9 mouse cellular contexts compared by ENCODE assay signal in the genomic region with DNA sequence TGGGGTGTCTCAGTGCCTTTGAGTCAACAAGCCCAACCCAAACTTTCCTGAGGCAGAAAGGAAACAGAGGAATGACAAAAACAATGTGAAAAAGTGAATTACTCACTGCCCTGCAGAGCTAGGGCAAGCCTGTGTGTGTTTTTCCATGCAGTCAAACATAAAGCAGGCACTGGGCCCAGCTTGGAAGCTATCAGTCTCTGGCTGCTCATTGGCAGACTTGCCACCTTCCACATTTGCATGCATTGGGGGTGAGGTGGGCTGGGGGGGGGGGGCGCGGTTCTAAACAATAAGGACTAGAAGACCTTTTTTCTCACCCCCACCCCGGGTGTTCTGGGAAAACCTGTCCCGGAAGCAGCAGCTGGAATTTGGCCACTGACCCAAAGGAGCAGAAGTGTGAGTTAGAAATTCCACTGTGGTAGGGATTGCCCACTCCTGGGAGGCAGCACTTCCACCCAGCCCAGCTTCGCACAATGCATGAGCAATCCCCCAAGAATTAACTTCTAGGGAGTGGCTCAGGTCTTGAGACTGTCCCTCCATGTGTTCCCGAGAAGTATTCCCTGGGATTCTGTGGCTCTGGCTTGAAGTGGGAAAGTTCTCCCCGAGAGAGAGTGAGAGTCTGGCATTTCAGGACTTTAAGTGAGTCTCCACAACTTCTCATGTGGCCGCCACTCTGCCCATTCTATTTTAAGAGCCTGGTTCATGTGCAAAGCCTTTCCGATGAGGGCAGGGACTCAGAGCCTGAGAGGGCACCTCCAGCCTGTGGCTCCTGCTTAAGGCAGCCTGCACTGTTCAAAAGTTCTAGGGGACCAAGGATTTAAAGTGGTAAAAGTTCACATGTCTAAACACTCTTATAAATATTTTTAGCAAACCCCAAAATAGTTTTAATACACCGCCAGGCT. TPM values are rescaled to one million over a fixed set of nuclear protein-coding genes. Genes with fewer than 3 reads are reported as not detected.
A peak's percentile ranks its signal among the peaks of the same experiment; 100 is the strongest.
DNase-seq lines count a peak whose midpoint lies in the region; ATAC-seq lines count a peak whose summit lies in the region.
"Had no signal": no experiment of that assay in that cellular context is flagged by ENCODE, and none has a peak within 500 bp of the region (broad histone marks: within the 10 kb centered on the region; RNA-seq: fewer than 3 reads in every experiment).

No protein-coding gene starts in this region.

- peaks cover 62% of the 10 kb centered on the region for H3K27me3 ChIP-seq in kidney, embryonic 15.5 days
- H3K27me3 ChIP-seq in hindbrain, embryonic 15.5 days, result no peaks in the 10 kb centered on the region

- H3K9me3 ChIP-seq in kidney, embryonic 15.5 days (replicated peaks), result no peaks in the 10 kb centered on the region
- no peaks in the 10 kb centered on the region for H3K9me3 ChIP-seq in hindbrain, embryonic 15.5 days

- peak; percentile 19 for DNase-seq in kidney, postnatal 10 days
- peak; percentile 32 for DNase-seq in gastrocnemius, postnatal 14 days
- DNase-seq in skeletal muscle tissue, adult 2 months (ENCODE audit: low read depth, low spot score), result peak; percentile 71
- DNase-seq in right cerebral cortex, adult 2 months (ENCODE audit: low spot score in 2 of 2), result no peak
- no peak for DNase-seq in right cerebral cortex, postnatal 36 days (ENCODE audit: low spot score in 2 of 2)
- DNase-seq: liver, postnatal 0 days had no signal

- intact Hi-C loops in gastrocnemius, postnatal 14 days (cut with DNase I; ENCODE audit: low total_unique reads), result no loop called here

- H3K4me1 ChIP-seq in kidney, embryonic 15.5 days, result peaks cover 32% of the 10 kb centered on the region
- peaks cover 56% of the 10 kb centered on the region for H3K4me1 ChIP-seq in hindbrain, embryonic 15.5 days (replicated peaks)

- no peak overlapping the region for H3K4me2 ChIP-seq in kidney, embryonic 15.5 days
- H3K4me2 ChIP-seq in hindbrain, embryonic 15.5 days, result peak overlapping the region; percentile 81

- H3K27ac ChIP-seq in kidney, embryonic 15.5 days, result no peak overlapping the region
- no peak overlapping the region for H3K27ac ChIP-seq in hindbrain, embryonic 15.5 days (replicated peaks)

- H3K9ac ChIP-seq in kidney, embryonic 15.5 days, result no peak overlapping the region
- peak overlapping the region; percentile 65; the same call in 1 of the 2 replicates for H3K9ac ChIP-seq in hindbrain, embryonic 15.5 days
- H3K9ac ChIP-seq: liver, postnatal 0 days had no signal

- WGBS in kidney, embryonic 15.5 days, result 35% methylated on average over 10 of the region's 10 CpGs
- WGBS in hindbrain, embryonic 15.5 days, result 31% methylated on average over 10 of the region's 10 CpGs

- no peak for ATAC-seq in kidney, embryonic 15.5 days (replicated peaks; ENCODE audit: low FRiP score)
- no peak for ATAC-seq in hindbrain, embryonic 15.5 days (ENCODE audit: low FRiP score, low read depth)
- ATAC-seq in granulocyte monocyte progenitor cell, adult 5-6 weeks (replicated peaks; ENCODE audit: poor library complexity, severe bottlenecking), result no peak
- ATAC-seq: liver, postnatal 0 days had no signal

- no peaks in the 10 kb centered on the region for H3K36me3 ChIP-seq in kidney, embryonic 15.5 days
- H3K36me3 ChIP-seq in hindbrain, embryonic 15.5 days, result no peaks in the 10 kb centered on the region

- H3K4me3 ChIP-seq in kidney, embryonic 15.5 days (replicated peaks), result no peak overlapping the region
- H3K4me3 ChIP-seq in hindbrain, embryonic 15.5 days, result peak overlapping the region; percentile 61

RNA-seq across cellular contexts. Expression of gene Cdh13, which starts 3.0 kb away (rescaled TPM):
- polyA plus RNA-seq in kidney, embryonic 15.5 days (2015; fragmentation: Nextera tagmentation; extraction: Ambion mirVana), result 3.6 and 4.2 TPM in 2 replicates
- 100 to 1,000 TPM in 1 of 2 experiments, 10 to 100 TPM in 1; 77.5 to 130 TPM for total RNA-seq in gastrocnemius, postnatal 14 days (2021)
- polyA plus RNA-seq in hindbrain, embryonic 15.5 days (2015; fragmentation: Nextera tagmentation; extraction: Ambion mirVana), result 99.0 and 112 TPM in 2 replicates
- total RNA-seq in granulocyte monocyte progenitor cell, adult 5-6 weeks (2014; fragmentation: Nextera tagmentation), result not detected in 2 replicates
- 0.10 TPM in 1 of 2 replicates, not detected in the other for total RNA-seq in granulocyte monocyte progenitor cell, adult 5-6 weeks (2017)

Comparison
In these comparisons a context has a peak if more than half of its experiments do, and no peak if none do; other contexts are left out.
1. DNase-seq: peak in kidney, postnatal 10 days (single experiment), gastrocnemius, postnatal 14 days (single experiment) and skeletal muscle tissue, adult 2 months (single experiment); none in right cerebral cortex, adult 2 months (0 of 2) and right cerebral cortex, postnatal 36 days (0 of 2).
2. RNA of gene Cdh13, which starts 3.0 kb away (total RNA-seq): 77.5 to 130 TPM in gastrocnemius, postnatal 14 days; 0.10 TPM in granulocyte monocyte progenitor cell, adult 5-6 weeks; every median in the first group is over 10 times any median in the second.